In genomic region chr5:72899255-72899654, GRCm38 (mm10) we compare ENCODE assay signal across 25 mouse cellular contexts. TPM values are rescaled to one million over a fixed set of nuclear protein-coding genes. Genes with fewer than 3 reads are reported as not detected.
DNase-seq lines count a peak whose midpoint lies in the region; ATAC-seq lines count a peak whose summit lies in the region.
"Had no signal": no experiment of that assay in that cellular context is flagged by ENCODE, and none has a peak within 500 bp of the region (broad histone marks: within the 10 kb centered on the region; RNA-seq: fewer than 3 reads in every experiment).

No protein-coding gene starts in this region.

- H3K9ac ChIP-seq in forebrain, embryonic 11.5 days (ENCODE audit: low read length): no peak overlapping the region
- H3K9ac ChIP-seq in forebrain, embryonic 14.5 days (ENCODE audit: low read length): no peak overlapping the region
- H3K9ac ChIP-seq in liver, embryonic 11.5 days (ENCODE audit: low read depth, low read length): no peak overlapping the region
- no peak overlapping the region for H3K9ac ChIP-seq in liver, embryonic 13.5 days
- H3K9ac ChIP-seq: embryonic facial prominence, embryonic 13.5 days; embryonic facial prominence, embryonic 15.5 days; forebrain, embryonic 13.5 days had no signal

- no peaks in the 10 kb centered on the region for H3K9me3 ChIP-seq in forebrain, embryonic 11.5 days (ENCODE audit: control insufficient read depth, low read length)
- no peaks in the 10 kb centered on the region for H3K9me3 ChIP-seq in forebrain, embryonic 14.5 days (replicated peaks; ENCODE audit: control insufficient read depth, low read length)
- no peaks in the 10 kb centered on the region for H3K9me3 ChIP-seq in liver, embryonic 11.5 days (ENCODE audit: control insufficient read depth, low read length)
- peaks cover 7% of the 10 kb centered on the region; the same call in 1 of the 2 replicates for H3K9me3 ChIP-seq in megakaryocyte, embryonic 14.5 days
- H3K9me3 ChIP-seq in liver, embryonic 13.5 days (replicated peaks): no peaks in the 10 kb centered on the region
- H3K9me3 ChIP-seq: embryonic facial prominence, embryonic 13.5 days; embryonic facial prominence, embryonic 15.5 days; forebrain, embryonic 10.5 days; forebrain, embryonic 13.5 days had no signal

- 0 out of 2 replicates have a peak, but pooled peaks cover 3% of the 10 kb centered on the region for H3K4me1 ChIP-seq in forebrain, embryonic 11.5 days (replicated peaks; ENCODE audit: control insufficient read depth, insufficient read depth, low read length)
- H3K4me1 ChIP-seq in forebrain, embryonic 14.5 days (ENCODE audit: control insufficient read depth, insufficient read depth, low read length): no peaks in the 10 kb centered on the region
- peaks cover 27% of the 10 kb centered on the region for H3K4me1 ChIP-seq in liver, embryonic 11.5 days (replicated peaks; ENCODE audit: control insufficient read depth, insufficient read depth, low read length)
- H3K4me1 ChIP-seq in megakaryocyte, embryonic 14.5 days: peaks cover 74% of the 10 kb centered on the region
- peaks cover 33% of the 10 kb centered on the region for H3K4me1 ChIP-seq in liver, embryonic 13.5 days (replicated peaks)
- H3K4me1 ChIP-seq: embryonic facial prominence, embryonic 13.5 days; embryonic facial prominence, embryonic 15.5 days had no signal

- 92% methylated on average over 8 of the region's 8 CpGs for WGBS in forebrain, embryonic 11.5 days
- WGBS in forebrain, embryonic 14.5 days: 90% methylated on average over 8 of the region's 8 CpGs
- 58% methylated on average over 8 of the region's 8 CpGs for WGBS in liver, embryonic 11.5 days
- 27% methylated on average over 8 of the region's 8 CpGs for WGBS in liver, embryonic 13.5 days (ENCODE audit: insufficient replicate concordance)

- H3K4me2 ChIP-seq in forebrain, embryonic 11.5 days (ENCODE audit: low read depth, low read length, severe bottlenecking): no peak overlapping the region
- no peak overlapping the region for H3K4me2 ChIP-seq in forebrain, embryonic 14.5 days (ENCODE audit: low read length)
- peak overlapping the region; percentile 27; the same call in 1 of the 2 replicates for H3K4me2 ChIP-seq in liver, embryonic 11.5 days
- no peak overlapping the region for H3K4me2 ChIP-seq in liver, embryonic 13.5 days
- H3K4me2 ChIP-seq: embryonic facial prominence, embryonic 13.5 days; embryonic facial prominence, embryonic 15.5 days; forebrain, embryonic 13.5 days had no signal

- no peak for ATAC-seq in forebrain, embryonic 11.5 days (replicated peaks; ENCODE audit: low FRiP score)
- no peak for ATAC-seq in forebrain, embryonic 14.5 days
- peak; percentile 53 for ATAC-seq in liver, embryonic 11.5 days (replicated peaks; ENCODE audit: low FRiP score)
- no peak for ATAC-seq in megakaryocyte, adult 5-6 weeks (ENCODE audit: poor library complexity, severe bottlenecking)
- ATAC-seq in liver, embryonic 13.5 days (ENCODE audit: low read depth): peak; percentile 53
- ATAC-seq: activated CD4-positive, CD25-positive, alpha-beta regulatory T cell, adult 4 months; forebrain, embryonic 13.5 days; forebrain, embryonic 16.5 days; Patski had no signal

- no peak overlapping the region for H3K27ac ChIP-seq in forebrain, embryonic 11.5 days (ENCODE audit: low read depth, low read length)
- H3K27ac ChIP-seq in forebrain, embryonic 14.5 days (ENCODE audit: low read depth, low read length): no peak overlapping the region
- H3K27ac ChIP-seq in liver, embryonic 11.5 days (ENCODE audit: low read depth, low read length): no peak overlapping the region
- no peak overlapping the region for H3K27ac ChIP-seq in liver, embryonic 13.5 days
- H3K27ac ChIP-seq: embryonic facial prominence, embryonic 13.5 days; embryonic facial prominence, embryonic 15.5 days; forebrain, embryonic 10.5 days; forebrain, embryonic 13.5 days had no signal

- no peaks in the 10 kb centered on the region for H3K36me3 ChIP-seq in forebrain, embryonic 11.5 days (ENCODE audit: control insufficient read depth, insufficient read depth, low read length)
- no peaks in the 10 kb centered on the region for H3K36me3 ChIP-seq in forebrain, embryonic 14.5 days (ENCODE audit: control insufficient read depth, insufficient read depth, low read length)
- no peaks in the 10 kb centered on the region for H3K36me3 ChIP-seq in liver, embryonic 11.5 days (ENCODE audit: control insufficient read depth, insufficient read depth, low read length)
- H3K36me3 ChIP-seq in megakaryocyte, embryonic 14.5 days (replicated peaks; ENCODE audit: low read length): peaks cover 14% of the 10 kb centered on the region
- H3K36me3 ChIP-seq in liver, embryonic 13.5 days: no peaks in the 10 kb centered on the region
- H3K36me3 ChIP-seq: embryonic facial prominence, embryonic 13.5 days; embryonic facial prominence, embryonic 15.5 days; forebrain, embryonic 10.5 days had no signal

- no peaks in the 10 kb centered on the region for H3K27me3 ChIP-seq in forebrain, embryonic 11.5 days (ENCODE audit: control insufficient read depth, insufficient read depth, low read length)
- H3K27me3 ChIP-seq in forebrain, embryonic 14.5 days (replicated peaks; ENCODE audit: control insufficient read depth, insufficient read depth, low read length): no peaks in the 10 kb centered on the region
- no peaks in the 10 kb centered on the region for H3K27me3 ChIP-seq in liver, embryonic 11.5 days (replicated peaks; ENCODE audit: control insufficient read depth, insufficient read depth, low read length)
- H3K27me3 ChIP-seq in megakaryocyte, embryonic 14.5 days (replicated peaks): no peaks in the 10 kb centered on the region
- H3K27me3 ChIP-seq in liver, embryonic 13.5 days: no peaks in the 10 kb centered on the region
- H3K27me3 ChIP-seq: embryonic facial prominence, embryonic 13.5 days; embryonic facial prominence, embryonic 15.5 days; forebrain, embryonic 13.5 days; Patski had no signal

- H3K4me3 ChIP-seq in forebrain, embryonic 11.5 days (ENCODE audit: low read depth, low read length): no peak overlapping the region
- H3K4me3 ChIP-seq in forebrain, embryonic 14.5 days (ENCODE audit: low read depth, low read length): no peak overlapping the region
- no peak overlapping the region for H3K4me3 ChIP-seq in liver, embryonic 11.5 days (ENCODE audit: low read depth, low read length)
- H3K4me3 ChIP-seq in megakaryocyte, embryonic 14.5 days (replicated peaks): peak overlapping the region; percentile 56
- no peak overlapping the region for H3K4me3 ChIP-seq in liver, embryonic 13.5 days (replicated peaks)
- H3K4me3 ChIP-seq: embryonic facial prominence, embryonic 13.5 days; embryonic facial prominence, embryonic 15.5 days; erythroblast, embryonic 14.5 days; forebrain, embryonic 10.5 days; forebrain, embryonic 13.5 days had no signal

- DNase-seq in forebrain, embryonic 11.5 days (ENCODE audit: low spot score): peak; percentile 18
- DNase-seq in forebrain, embryonic 14.5 days (ENCODE audit: low spot score): no peak
- DNase-seq in liver, embryonic 11.5 days (ENCODE audit: low spot score): no peak
- no peak for DNase-seq in liver
- DNase-seq in liver, embryonic 13.5 days: no peak
- no peak for DNase-seq in cerebellum, adult 9-10 months
- DNase-seq: adrenal gland, adult 8-10 months; adrenal gland, postnatal 14 days; adrenal gland, postnatal 36 days; cerebellum, adult 11 months; cerebellum, adult 18-20 months; cerebellum, adult 8-10 months; cerebellum, postnatal 14 days; cerebellum, postnatal 36 days; embryo, embryonic 11 days had no signal

RNA-seq across cellular contexts. Expression of gene Slain2, which starts 14.8 kb away (rescaled TPM):
- 22.8 and 24.9 TPM in 2 replicates for polyA plus RNA-seq in forebrain, embryonic 11.5 days (2014; fragmentation: Nextera tagmentation; extraction: Ambion mirVana)
- 18.9 and 20.5 TPM in 2 replicates for polyA plus RNA-seq in forebrain, embryonic 14.5 days (2014; fragmentation: Nextera tagmentation; extraction: Ambion mirVana)
- polyA plus RNA-seq in liver, embryonic 11.5 days (2014; fragmentation: Nextera tagmentation; extraction: Ambion mirVana): 18.1 and 20.1 TPM in 2 replicates
- polyA plus RNA-seq in megakaryocyte, embryonic 14.5 days (2012; ENCODE audit: insufficient read depth, low replicate concordance): 23.7 and 28.9 TPM in 2 replicates
- 61.0 and 75.2 TPM in 2 replicates for total RNA-seq in megakaryocyte, adult 5-6 weeks (2015)
- 70.6 and 73.8 TPM in 2 replicates for total RNA-seq in megakaryocyte, adult 5-6 weeks (2017)
- 4.6 and 7.0 TPM in 2 replicates for polyA plus RNA-seq in liver, embryonic 13.5 days (2015; fragmentation: Nextera tagmentation; extraction: Ambion mirVana)

RNA-seq across cellular contexts. Expression of gene Tec, which starts 31.0 kb away (rescaled TPM):
- 2.9 and 3.0 TPM in 2 replicates for polyA plus RNA-seq in forebrain, embryonic 11.5 days (2014; fragmentation: Nextera tagmentation; extraction: Ambion mirVana)
- polyA plus RNA-seq in forebrain, embryonic 14.5 days (2014; fragmentation: Nextera tagmentation; extraction: Ambion mirVana): 4.3 and 5.1 TPM in 2 replicates
- 7.9 and 8.9 TPM in 2 replicates for polyA plus RNA-seq in liver, embryonic 11.5 days (2014; fragmentation: Nextera tagmentation; extraction: Ambion mirVana)
- polyA plus RNA-seq in megakaryocyte, embryonic 14.5 days (2012; ENCODE audit: insufficient read depth, low replicate concordance): 0.80 and 4.6 TPM in 2 replicates
- total RNA-seq in megakaryocyte, adult 5-6 weeks (2015): 33.4 and 38.9 TPM in 2 replicates
- total RNA-seq in megakaryocyte, adult 5-6 weeks (2017): 56.6 and 64.5 TPM in 2 replicates
- polyA plus RNA-seq in liver, embryonic 13.5 days (2015; fragmentation: Nextera tagmentation; extraction: Ambion mirVana): 3.9 and 5.2 TPM in 2 replicates
- polyA plus RNA-seq: erythroblast, embryonic 14.5 days had no signal

Comparison
In these comparisons a context has a peak if more than half of its experiments do, and no peak if none do; other contexts are left out.
1. ATAC-seq: peak in liver, embryonic 11.5 days (single experiment) and liver, embryonic 13.5 days (single experiment); none in forebrain, embryonic 11.5 days (single experiment), forebrain, embryonic 14.5 days (single experiment) and megakaryocyte, adult 5-6 weeks (single experiment).